Mouse (Mus musculus): ENCODE measurements around the gene Pik3cb.

GRCm38 (mm10) chr9:99160780-99161179 lies 20.4 kb upstream of the Pik3cb start:
- TF ChIP-seq MAFK (IDR thresholded peaks at IDR 0.05; ENCODE audit: insufficient read depth, low read depth, low read length) (peak; percentile 85), ZC3H11A (IDR thresholded peaks at IDR 0.05; ENCODE audit: borderline replicate concordance, low read depth, low read length) (no peak), ZNF384 (IDR thresholded peaks at IDR 0.05; ENCODE audit: low read depth, low read length) (no peak), CHD2 (IDR thresholded peaks at IDR 0.05; ENCODE audit: low read depth, low read length) (no peak), HCFC1 (IDR thresholded peaks at IDR 0.05; ENCODE audit: borderline replicate concordance, insufficient read depth, low read length) (no peak)

All from ES-E14 (cell line).